10 mouse cellular contexts compared by ENCODE assay signal in genomic region chr1:184748692-184749152, GRCm38 (mm10). TPM values are rescaled to one million over a fixed set of nuclear protein-coding genes. Genes with fewer than 3 reads are reported as not detected.
DNase-seq lines count a peak whose midpoint lies in the region; ATAC-seq and TF ChIP-seq lines count a peak whose summit lies in the region.
"Had no signal": no experiment of that assay in that cellular context is flagged by ENCODE, and none has a peak within 500 bp of the region (broad histone marks: within the 10 kb centered on the region; RNA-seq: fewer than 3 reads in every experiment).

No protein-coding gene starts in this region.

- H3K9me3 ChIP-seq in kidney, embryonic 15.5 days (replicated peaks) = no peaks in the 10 kb centered on the region
- no peaks in the 10 kb centered on the region for H3K9me3 ChIP-seq in stomach, embryonic 15.5 days
- H3K9me3 ChIP-seq in liver, embryonic 11.5 days (ENCODE audit: control insufficient read depth, low read length) = no peaks in the 10 kb centered on the region
- H3K9me3 ChIP-seq: embryonic facial prominence, embryonic 15.5 days had no signal

- H3K4me1 ChIP-seq in liver, adult 2 months (ENCODE audit: control insufficient read depth, insufficient read depth, low read length) = no peaks in the 10 kb centered on the region
- peaks cover 14% of the 10 kb centered on the region for H3K4me1 ChIP-seq in heart, adult 2 months (ENCODE audit: control insufficient read depth, insufficient read depth, low read length)
- peaks cover 16% of the 10 kb centered on the region for H3K4me1 ChIP-seq in kidney, embryonic 15.5 days
- H3K4me1 ChIP-seq in stomach, embryonic 15.5 days = peaks cover 7% of the 10 kb centered on the region; the same call in 1 of the 2 replicates
- H3K4me1 ChIP-seq in liver, embryonic 11.5 days (replicated peaks; ENCODE audit: control insufficient read depth, insufficient read depth, low read length) = no peaks in the 10 kb centered on the region; the same call in 1 of the 2 replicates
- H3K4me1 ChIP-seq: embryonic facial prominence, embryonic 15.5 days had no signal

- H3K4me3 ChIP-seq in liver, adult 2 months (ENCODE audit: insufficient read depth, low read depth, low read length) = no peak overlapping the region
- no peak overlapping the region for H3K4me3 ChIP-seq in heart, adult 2 months
- no peak overlapping the region for H3K4me3 ChIP-seq in kidney, embryonic 15.5 days (replicated peaks)
- no peak overlapping the region for H3K4me3 ChIP-seq in stomach, embryonic 15.5 days (replicated peaks)
- no peak overlapping the region for H3K4me3 ChIP-seq in liver, embryonic 11.5 days (ENCODE audit: low read depth, low read length)
- H3K4me3 ChIP-seq: embryonic facial prominence, embryonic 15.5 days had no signal

- H3K79me2 ChIP-seq in liver, adult 2 months (ENCODE audit: control insufficient read depth, insufficient read depth, low read length) = no peaks in the 10 kb centered on the region
- H3K79me2 ChIP-seq in heart, adult 2 months (replicated peaks; ENCODE audit: control insufficient read depth, insufficient read depth, low read length) = no peaks in the 10 kb centered on the region

- no peaks in the 10 kb centered on the region for H3K36me3 ChIP-seq in liver, adult 2 months (ENCODE audit: control insufficient read depth, insufficient read depth, low read length)
- H3K36me3 ChIP-seq in heart, adult 2 months (ENCODE audit: control insufficient read depth, insufficient read depth, low read length) = no peaks in the 10 kb centered on the region
- H3K36me3 ChIP-seq in kidney, embryonic 15.5 days = no peaks in the 10 kb centered on the region
- H3K36me3 ChIP-seq in stomach, embryonic 15.5 days = no peaks in the 10 kb centered on the region
- no peaks in the 10 kb centered on the region for H3K36me3 ChIP-seq in liver, embryonic 11.5 days (ENCODE audit: control insufficient read depth, insufficient read depth, low read length)
- H3K36me3 ChIP-seq: embryonic facial prominence, embryonic 15.5 days had no signal

- DNase-seq in liver, adult 2 months (ENCODE audit: extremely low read depth, low read depth, low spot score) = no peak
- no peak for DNase-seq in liver
- peak; percentile 63 to 81 for DNase-seq in heart, adult 2 months
- DNase-seq in left cerebral cortex, postnatal 14 days (ENCODE audit: low spot score in 2 of 2) = no peak
- DNase-seq in embryo, embryonic 10 days (ENCODE audit: low spot score) = no peak
- no peak for DNase-seq in liver, embryonic 11.5 days (ENCODE audit: low spot score)

- peak; percentile 68; the same call in 1 of the 2 replicates for ATAC-seq in kidney, embryonic 15.5 days (replicated peaks; ENCODE audit: low FRiP score)
- peak; percentile 69 for ATAC-seq in stomach, embryonic 15.5 days (ENCODE audit: insufficient read depth, low FRiP score, low read depth)
- no peak for ATAC-seq in liver, embryonic 11.5 days (replicated peaks; ENCODE audit: low FRiP score)

- no peak for TF ChIP-seq POLR2A in liver, adult 2 months (IDR thresholded peaks at IDR 0.05; ENCODE audit: extremely low read depth, insufficient read depth, low read length)
- no peak; the same call in 1 of the 2 replicates for TF ChIP-seq POLR2A in heart, adult 2 months (IDR thresholded peaks at IDR 0.05; ENCODE audit: insufficient read depth, low read depth, low read length)

- peak; percentile 77; the same call in 1 of the 2 replicates for TF ChIP-seq EP300 in heart, adult 2 months (IDR thresholded peaks at IDR 0.05; ENCODE audit: insufficient read depth, low read depth, low read length)

- no peak for TF ChIP-seq CTCF in liver, adult 2 months (IDR thresholded peaks at IDR 0.05; ENCODE audit: low read depth, low read length)
- no peak for TF ChIP-seq CTCF in heart, adult 2 months (IDR thresholded peaks at IDR 0.05)

- no peaks in the 10 kb centered on the region; the same call in 1 of the 2 replicates for H3K27me3 ChIP-seq in liver, adult 2 months (ENCODE audit: control insufficient read depth, insufficient read depth, low read length)
- no peaks in the 10 kb centered on the region for H3K27me3 ChIP-seq in heart, adult 2 months (ENCODE audit: control insufficient read depth, insufficient read depth, low read length)
- peaks cover 38% of the 10 kb centered on the region for H3K27me3 ChIP-seq in kidney, embryonic 15.5 days
- no peaks in the 10 kb centered on the region for H3K27me3 ChIP-seq in stomach, embryonic 15.5 days (replicated peaks)
- H3K27me3 ChIP-seq in liver, embryonic 11.5 days (replicated peaks; ENCODE audit: control insufficient read depth, insufficient read depth, low read length) = no peaks in the 10 kb centered on the region
- H3K27me3 ChIP-seq: embryonic facial prominence, embryonic 15.5 days had no signal

- no peak overlapping the region for H3K9ac ChIP-seq in liver, adult 2 months (ENCODE audit: low read depth, low read length)
- no peak overlapping the region for H3K9ac ChIP-seq in heart, adult 2 months (ENCODE audit: low read depth, low read length)
- no peak overlapping the region for H3K9ac ChIP-seq in kidney, embryonic 15.5 days
- no peak overlapping the region for H3K9ac ChIP-seq in stomach, embryonic 15.5 days
- H3K9ac ChIP-seq in liver, embryonic 11.5 days (ENCODE audit: low read depth, low read length) = no peak overlapping the region
- H3K9ac ChIP-seq: embryonic facial prominence, embryonic 15.5 days had no signal

- intact Hi-C loops in heart, adult 2 months (cut with DNase I) = no loop called here
- intact Hi-C loops in left cerebral cortex, postnatal 14 days (cut with DNase I) = no loop called here

- WGBS in liver, adult 2 months = 71% methylated on average over 14 of the region's 14 CpGs
- WGBS in heart, adult 2 months = 9% methylated on average over 14 of the region's 14 CpGs
- 40% methylated on average over 14 of the region's 14 CpGs for WGBS in kidney, embryonic 15.5 days
- 23% methylated on average over 14 of the region's 14 CpGs for WGBS in stomach, embryonic 15.5 days
- WGBS in liver, embryonic 11.5 days = 71% methylated on average over 14 of the region's 14 CpGs

- peak overlapping the region; percentile 45; the same call in 1 of the 2 replicates for H3K27ac ChIP-seq in liver, adult 2 months (replicated peaks; ENCODE audit: insufficient read depth, low read depth, low read length)
- peak overlapping the region; percentile 60; the same call in 1 of the 2 replicates for H3K27ac ChIP-seq in heart, adult 2 months
- H3K27ac ChIP-seq in kidney, embryonic 15.5 days = peak overlapping the region; percentile 69
- H3K27ac ChIP-seq in stomach, embryonic 15.5 days = no peak overlapping the region; the same call in 1 of the 2 replicates
- no peak overlapping the region for H3K27ac ChIP-seq in liver, embryonic 11.5 days (ENCODE audit: low read depth, low read length)
- H3K27ac ChIP-seq: embryonic facial prominence, embryonic 15.5 days; macrophage had no signal

- H3K4me2 ChIP-seq in kidney, embryonic 15.5 days = no peak overlapping the region
- H3K4me2 ChIP-seq in stomach, embryonic 15.5 days = no peak overlapping the region
- H3K4me2 ChIP-seq in liver, embryonic 11.5 days = no peak overlapping the region
- H3K4me2 ChIP-seq: embryonic facial prominence, embryonic 15.5 days had no signal

RNA-seq across cellular contexts. Expression of gene Hlx, which starts 16.3 kb away (rescaled TPM):
- total RNA-seq in liver, adult 2 months (2014; rRNA removed) = 1.1 and 2.3 TPM in 2 replicates
- 6.1 and 7.3 TPM in 2 replicates for polyA plus RNA-seq in liver, adult 2 months (2012; rRNA removed)
- total RNA-seq in heart, adult 2 months (2021) = 10 to 100 TPM in 1 of 2 experiments, 1 to 10 TPM in 1; 7.6 to 10.8 TPM
- polyA plus RNA-seq in heart, adult 2 months (2012; rRNA removed) = 8.8 and 11.4 TPM in 2 replicates
- polyA plus RNA-seq in kidney, embryonic 15.5 days (2015; fragmentation: Nextera tagmentation; extraction: Ambion mirVana) = 16.6 and 18.5 TPM in 2 replicates
- 23.2 and 23.4 TPM in 2 replicates for polyA plus RNA-seq in stomach, embryonic 15.5 days (2015; fragmentation: Nextera tagmentation; extraction: Ambion mirVana)
- total RNA-seq in left cerebral cortex, postnatal 14 days (2021) = 1 to 10 TPM in 1 of 2 experiments, under 1 TPM in 1; 0.64 to 1.4 TPM
- polyA plus RNA-seq in liver, embryonic 11.5 days (2014; fragmentation: Nextera tagmentation; extraction: Ambion mirVana) = 42.3 and 46.9 TPM in 2 replicates

Comparison
In these comparisons a context has a peak if more than half of its experiments do, and no peak if none do; other contexts are left out.
1. H3K27ac ChIP-seq: peak in liver, adult 2 months (single experiment), heart, adult 2 months (single experiment) and kidney, embryonic 15.5 days (single experiment); none in stomach, embryonic 15.5 days (single experiment) and liver, embryonic 11.5 days (single experiment).
2. DNase-seq: peak in heart, adult 2 months (2 of 2); none in liver, adult 2 months (single experiment), liver (single experiment), left cerebral cortex, postnatal 14 days (0 of 2), embryo, embryonic 10 days (single experiment) and liver, embryonic 11.5 days (single experiment).